Mouse (Mus musculus): Measurements from ENCODE around the gene Scn1a. TPM values are rescaled to one million over a fixed set of nuclear protein-coding genes. Genes with fewer than 3 reads are reported as not detected.

Scn1a gene
- polyA plus RNA-seq, 1 experiment from 2014 or later, result 9.5 TPM

DNA sequence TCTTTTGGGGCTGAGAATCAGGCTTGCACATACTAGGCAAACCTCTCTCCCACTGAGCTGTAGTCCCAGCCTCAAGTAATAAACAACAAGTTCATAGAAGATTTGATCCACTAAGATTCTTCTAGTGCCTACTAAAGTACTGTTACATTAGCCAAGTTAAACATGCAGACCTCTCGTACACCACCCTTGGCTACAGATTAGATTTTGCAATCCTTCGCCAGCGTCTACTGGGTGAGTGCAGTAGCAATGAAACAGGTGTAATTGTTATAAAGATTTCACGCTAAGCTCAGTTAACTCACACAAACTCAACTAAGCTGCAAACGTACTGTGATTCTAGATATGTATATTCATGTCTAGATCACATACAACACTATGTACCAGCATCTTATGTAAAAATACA is 201.8 kb downstream of the Scn1a start:
- ATAC-seq, result no peak
- 95% methylated on average over 5 of the region's 5 CpGs for WGBS

DNA sequence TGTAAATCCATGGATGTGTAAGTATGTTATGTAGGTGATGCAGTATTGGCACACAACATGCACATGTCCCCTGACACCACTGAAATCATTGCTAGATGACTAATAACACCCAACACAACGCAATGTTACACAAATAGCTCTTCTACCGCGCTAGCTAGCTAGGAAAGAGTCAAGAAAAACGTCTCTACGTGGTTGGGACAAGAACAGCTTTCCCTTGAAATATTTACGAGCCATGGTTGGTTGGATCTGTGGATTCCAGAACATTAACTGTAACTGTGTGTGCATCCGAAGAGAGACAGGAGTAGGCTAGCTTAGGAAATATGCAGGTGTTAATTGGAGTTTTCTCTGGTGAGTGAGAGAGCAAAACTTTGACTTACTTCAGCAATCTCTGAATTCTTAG is 219.7 kb downstream of the Scn1a start:
- Histone ChIP-seq H3K4me3 (replicated peaks) (no peak overlapping the region), H3K4me1 (replicated peaks) (no peaks in the 10 kb centered on the region), H3K9ac (replicated peaks) (no peak overlapping the region), H3K4me2 (replicated peaks) (no peak overlapping the region), H3K27ac (no peak overlapping the region), H3K9me3 (no peaks in the 10 kb centered on the region), H3K27me3 (no peaks in the 10 kb centered on the region), H3K36me3 (peaks cover 37% of the 10 kb centered on the region)
- WGBS, result 94% methylated on average over 7 of the region's 7 CpGs
- no peak for ATAC-seq

More for the DNA sequence above, 201.8 kb downstream of the Scn1a start:
- H3K27me3 ChIP-seq, result no peaks in the 10 kb centered on the region
- H3K4me3 ChIP-seq (replicated peaks), result no peak overlapping the region
- H3K4me1 ChIP-seq (replicated peaks), result no peaks in the 10 kb centered on the region
- peaks cover 36% of the 10 kb centered on the region for H3K36me3 ChIP-seq
- H3K27ac ChIP-seq, result no peak overlapping the region
- H3K9me3 ChIP-seq, result no peaks in the 10 kb centered on the region
- no peak overlapping the region for H3K9ac ChIP-seq (replicated peaks)
- no peak overlapping the region for H3K4me2 ChIP-seq (replicated peaks)

Other genes starting within 250 kb of the Scn1a start
- 13.7 and 14.7 TPM in 2 replicates for gene Ttc21b, start 184.2 kb downstream of the Scn1a start, polyA plus RNA-seq (2015; fragmentation: Nextera tagmentation; extraction: Ambion mirVana)
- 7.8 TPM in 2 replicates for gene Scn9a, start 194.1 kb upstream of the Scn1a start, polyA plus RNA-seq (2015; fragmentation: Nextera tagmentation; extraction: Ambion mirVana)